Mouse (Mus musculus): Measurements from ENCODE around the gene Sema5a.

DNA sequence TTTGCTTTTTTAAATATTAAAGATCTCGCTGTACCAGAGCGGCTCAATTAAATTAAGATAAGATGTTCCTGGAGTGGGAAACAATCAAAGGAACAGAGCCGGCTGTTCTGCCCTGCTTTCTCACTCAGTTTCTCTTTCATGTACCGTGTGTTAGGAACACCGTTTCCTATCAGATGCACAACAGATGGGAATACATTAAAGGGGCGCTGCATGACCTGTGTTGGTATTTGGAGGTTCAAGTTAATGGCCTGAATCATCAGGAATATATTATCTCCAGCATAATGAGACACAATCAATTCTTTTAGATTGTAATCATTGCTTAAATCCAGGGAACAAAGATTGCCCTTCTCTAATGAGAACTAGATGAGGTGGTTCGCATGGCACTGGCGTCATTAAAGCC, 85.8 kb downstream of the Sema5a start:
- TF ChIP-seq CTCF (conservative IDR thresholded peaks at IDR 0.05 in 1 of 2, IDR thresholded peaks at IDR 0.05 in 1 of 2; ENCODE audit: low read depth in 2 of 2, low read length in 2 of 2) (no peak), UBTF (IDR thresholded peaks at IDR 0.05; ENCODE audit: low read depth, low read length) (no peak), EP300 (IDR thresholded peaks at IDR 0.05; ENCODE audit: low read length) (no peak), GABPA (IDR thresholded peaks at IDR 0.05; ENCODE audit: insufficient replicate concordance, low read depth, low read length) (no peak), E2F4 (IDR thresholded peaks at IDR 0.05; ENCODE audit: insufficient replicate concordance, low read depth, low read length) (no peak), NELFE (IDR thresholded peaks at IDR 0.05; ENCODE audit: low read depth, low read length) (no peak)

Measured in CH12.LX (cell line).